Mouse (Mus musculus): ENCODE results near the gene Phyhipl.

Gene Phyhipl

GRCm38 (mm10) chr10:70533301-70533781 is 122.4 kb downstream of the Phyhipl start:
- peak; percentile 39 to 53 for DNase-seq (ENCODE audit: low spot score in 2 of 2)

- DNase-seq (ENCODE audit: low spot score in 2 of 2), result peak; percentile 72 to 79
Observed at GRCm38 (mm10) chr10:70532249-70532648, 123.5 kb downstream of the Phyhipl start.

GRCm38 (mm10) chr10:70530185-70530823 is 125.5 kb downstream of the Phyhipl start:
- DNase-seq (ENCODE audit: low spot score in 2 of 2), result no peak

GRCm38 (mm10) chr10:70521379-70521778 is 134.4 kb downstream of the Phyhipl start:
- peak in 1 of 2 experiments; percentile 23 for DNase-seq (ENCODE audit: low spot score in 2 of 2)

GRCm38 (mm10) chr10:70520143-70521131 is 135.3 kb downstream of the Phyhipl start:
- DNase-seq (ENCODE audit: low spot score in 2 of 2), result peak; percentile 58 to 61

GRCm38 (mm10) chr10:70519640-70520099 is 136.1 kb downstream of the Phyhipl start:
- peak in 1 of 2 experiments; percentile 28 for DNase-seq (ENCODE audit: low spot score in 2 of 2)

- DNase-seq (ENCODE audit: low spot score in 2 of 2), result peak in 1 of 2 experiments; percentile 14
Observed at GRCm38 (mm10) chr10:70516661-70517060, 139.1 kb downstream of the Phyhipl start.

GRCm38 (mm10) chr10:70514848-70515247 is 140.9 kb downstream of the Phyhipl start:
- peak; percentile 32 to 59 for DNase-seq (ENCODE audit: low spot score in 2 of 2)

GRCm38 (mm10) chr10:70507880-70508279 is 147.9 kb downstream of the Phyhipl start:
- DNase-seq (ENCODE audit: low spot score in 2 of 2), result no peak
